Mouse (Mus musculus) bone marrow macrophage, adult 2 months (primary cell): ENCODE results near the gene Atp1a2.

ENCODE experiments used
- CTCF ChIP-seq: IDR thresholded peaks from 2 replicates; pipeline ENCODE4 v1.5.1; 2012; ENCODE audit warnings: low read depth, mild to moderate bottlenecking, low read length, moderate library complexity
- POLR2A ChIP-seq: IDR thresholded peaks from 2 replicates; pipeline ENCODE4 v1.6.1; 2012; ENCODE audit warnings: mild to moderate bottlenecking, low read depth, low read length, borderline replicate concordance

- TF ChIP-seq CTCF (no peak), POLR2A (no peak)
These were observed 46.0 kb upstream of the Atp1a2 start for GRCm38 (mm10) chr1:172343914-172344313.
